Mouse (Mus musculus) small intestine, adult 2 months (tissue): Measurements from ENCODE around the gene Kdm4a. TPM values are rescaled to one million over a fixed set of nuclear protein-coding genes. Genes with fewer than 3 reads are reported as not detected.

Experiments
- H3K27ac ChIP-seq: fragments of 200-500 bp; 2 replicates; pipeline ENCODE4 v1.5.1; 2012; ENCODE audit warnings: low read depth, low read length, control low read depth, inconsistent platforms; ENCODE audit not compliant: insufficient read depth
- H3K27me3 ChIP-seq: fragments of 200-500 bp; 2 replicates; pipeline ENCODE4 v1.6.1; 2012; ENCODE audit warnings: mild to moderate bottlenecking, moderate library complexity, low read length, inconsistent platforms; ENCODE audit not compliant: control insufficient read depth, insufficient read depth
- H3K36me3 ChIP-seq: fragments of 200-500 bp; 2 replicates; pipeline ENCODE4 v1.6.1; 2012; ENCODE audit warnings: mild to moderate bottlenecking, low read length, control low read depth, inconsistent platforms; ENCODE audit not compliant: control insufficient read depth, insufficient read depth
- H3K4me1 ChIP-seq: fragments of 200-500 bp; 2 replicates; pipeline ENCODE4 v1.6.1; 2012; ENCODE audit warnings: low read length, inconsistent platforms, mixed read lengths; ENCODE audit not compliant: control insufficient read depth, insufficient read depth, insufficient read length
- H3K4me3 ChIP-seq: fragments of 200-500 bp; 2 replicates; pipeline ENCODE4 v1.5.1; 2012; ENCODE audit warnings: low read depth, mild to moderate bottlenecking, control low read depth, inconsistent platforms, low read length, moderate library complexity
- CTCF ChIP-seq: fragments of 200-500 bp; IDR thresholded peaks from 2 replicates; pipeline ENCODE4 v1.5.1; 2012; ENCODE audit warnings: low read depth, mild to moderate bottlenecking, control low read depth, inconsistent platforms, low read length, moderate library complexity, mixed read lengths; ENCODE audit not compliant: insufficient replicate concordance, insufficient read length; ENCODE audit errors: extremely low read depth
- POLR2A ChIP-seq: fragments of 200-500 bp; IDR thresholded peaks from 2 replicates; pipeline ENCODE4 v1.6.1; 2012; ENCODE audit warnings: low read depth, mild to moderate bottlenecking, control low read depth, inconsistent platforms, low read length, moderate library complexity
- WGBS: fragments of 180-500 bp; shearing (Covaris S2); methylation state at CpG from one replicate; pipeline ENCODE4 v1.1.7; 2018; 5-methylcytosine and 5-hydroxymethylcytosine counted together
- polyA plus RNA-seq: library from polyadenylated mRNA; depleted of rRNA; stranded (reverse); fragments of >200 nt; gene quantifications from 2 replicates; pipeline ENCODE4 v1.2.3, GENCODE M21; 2012

Kdm4a gene
- polyA plus RNA-seq, 1 experiment = 21.9 TPM

DNA sequence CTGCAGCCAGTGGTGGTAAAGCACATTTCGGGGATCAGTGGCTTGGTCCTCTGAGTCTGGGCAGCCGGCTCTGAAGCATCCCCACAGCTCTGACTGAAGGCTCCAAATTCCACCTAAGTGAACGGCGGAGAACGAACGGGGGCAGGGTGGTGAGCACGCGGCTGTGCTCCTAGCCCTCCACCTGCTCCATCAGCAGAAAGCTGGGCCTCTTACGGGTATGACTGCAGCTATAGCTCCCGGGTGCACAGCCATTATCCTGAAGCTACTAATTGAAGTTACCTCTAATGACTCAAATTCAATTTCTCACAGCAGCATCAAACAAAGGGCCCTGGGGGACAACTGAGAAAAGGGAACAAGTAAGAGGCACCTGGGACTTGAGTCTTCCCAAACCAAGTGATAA is 32.8 kb downstream of the Kdm4a start:
- Histone ChIP-seq H3K27me3 (no peaks in the 10 kb centered on the region), H3K36me3 (peaks cover 86% of the 10 kb centered on the region), H3K4me3 (no peak overlapping the region), H3K27ac (no peak overlapping the region), H3K4me1 (no peaks in the 10 kb centered on the region)
- no peak for TF ChIP-seq CTCF
- 93% methylated on average over 10 of the region's 10 CpGs for WGBS

DNA sequence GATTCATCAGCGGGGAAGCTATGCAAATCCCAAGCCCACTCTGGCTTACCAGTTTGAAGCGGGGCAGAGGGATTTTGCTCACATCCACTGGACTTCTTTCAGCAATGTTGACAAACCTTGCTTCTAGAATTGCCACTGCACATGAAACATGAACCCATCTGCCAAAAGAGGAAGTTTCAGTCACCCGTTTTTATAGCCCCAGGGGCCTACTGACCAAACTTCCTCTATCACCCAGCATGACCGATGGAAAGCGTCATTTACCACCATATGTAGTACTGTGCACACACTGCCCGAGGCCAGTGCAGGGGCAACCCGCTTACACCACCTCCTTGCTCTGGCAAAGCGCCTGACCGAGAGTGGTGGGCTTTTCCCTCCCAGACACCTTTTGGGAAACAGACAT is 35.5 kb downstream of the Kdm4a start:
- H3K4me1 ChIP-seq = no peaks in the 10 kb centered on the region
- 78% methylated on average over 9 of the region's 9 CpGs for WGBS

DNA sequence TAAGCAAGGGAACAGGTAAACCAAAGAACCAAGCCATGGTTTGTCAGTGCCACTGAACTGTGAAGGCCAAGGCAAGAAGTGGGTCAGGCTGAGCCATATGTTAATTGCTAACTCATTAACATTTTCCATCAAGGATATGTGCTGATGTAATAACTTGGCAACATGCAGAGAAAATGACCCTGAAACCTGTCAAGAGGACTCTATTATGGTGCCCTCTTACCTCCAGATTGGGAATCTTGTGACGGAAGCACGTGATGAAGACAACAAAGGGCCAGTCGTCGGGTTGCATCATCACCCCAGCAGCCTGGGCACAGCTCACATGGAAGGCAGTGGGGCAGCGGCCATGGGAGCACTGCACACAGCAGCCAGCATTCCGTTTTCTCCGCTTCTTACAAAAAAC is 36.2 kb downstream of the Kdm4a start:
- WGBS = 93% methylated on average over 7 of the region's 7 CpGs

More for the DNA sequence above, 35.5 kb downstream of the Kdm4a start:
- H3K27ac ChIP-seq = no peak overlapping the region
- no peaks in the 10 kb centered on the region for H3K27me3 ChIP-seq
- peaks cover 86% of the 10 kb centered on the region for H3K36me3 ChIP-seq
- no peak overlapping the region for H3K4me3 ChIP-seq
- TF ChIP-seq POLR2A (no peak), CTCF (no peak)

DNA sequence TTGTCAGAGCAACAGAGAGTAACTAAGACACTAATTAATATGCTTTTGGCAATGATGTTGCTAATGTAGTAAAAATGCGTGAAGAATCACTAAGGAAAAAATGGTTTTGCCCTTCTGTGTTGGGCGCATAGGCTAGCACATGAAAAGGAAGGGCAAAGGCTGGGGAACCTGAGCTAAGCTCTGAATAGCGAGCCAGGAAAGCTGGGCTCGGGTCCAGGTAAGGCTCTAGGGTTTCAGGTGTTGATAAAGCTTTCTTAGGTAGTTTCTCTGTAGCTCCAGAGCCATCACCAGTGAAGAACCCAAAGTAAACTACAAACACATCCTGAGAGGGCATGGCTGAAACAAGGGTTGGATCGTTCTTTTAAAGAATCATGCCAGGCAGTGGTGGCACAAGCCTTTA is 38.3 kb downstream of the Kdm4a start:
- Histone ChIP-seq H3K4me3 (no peak overlapping the region), H3K36me3 (peaks cover 82% of the 10 kb centered on the region), H3K27me3 (no peaks in the 10 kb centered on the region), H3K4me1 (no peaks in the 10 kb centered on the region), H3K27ac (no peak overlapping the region)
- 54% methylated on average over 5 of the region's 5 CpGs for WGBS
- no peak for TF ChIP-seq POLR2A
- no peak for TF ChIP-seq CTCF

More for the DNA sequence above, 36.2 kb downstream of the Kdm4a start:
- Histone ChIP-seq H3K4me3 (no peak overlapping the region), H3K4me1 (no peaks in the 10 kb centered on the region), H3K27me3 (no peaks in the 10 kb centered on the region), H3K27ac (no peak overlapping the region), H3K36me3 (peaks cover 84% of the 10 kb centered on the region)
- no peak for TF ChIP-seq POLR2A

DNA sequence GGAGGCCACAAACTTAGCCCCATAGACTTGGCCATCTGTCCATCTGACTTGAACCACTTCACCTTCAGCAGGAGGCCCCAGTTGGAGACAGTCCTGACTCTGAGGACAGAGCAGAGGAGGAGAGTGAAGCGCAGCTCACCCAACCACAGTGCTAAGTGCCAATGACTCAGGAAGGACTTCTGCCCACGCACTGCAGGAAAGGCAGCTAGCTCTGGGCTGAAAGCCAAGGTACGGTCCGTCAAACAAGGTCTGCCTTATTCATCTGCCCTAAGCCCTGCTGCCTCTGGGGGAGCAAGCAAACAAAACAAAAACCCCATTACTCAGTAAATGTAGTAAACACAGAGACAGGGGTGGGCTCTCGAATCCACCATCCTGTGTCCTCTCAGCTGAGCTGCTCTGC is 41.0 kb downstream of the Kdm4a start:
- no peak overlapping the region for H3K27ac ChIP-seq
- H3K36me3 ChIP-seq = peaks cover 61% of the 10 kb centered on the region
- WGBS = 14% methylated on average over 5 of the region's 5 CpGs
- no peak overlapping the region for H3K4me3 ChIP-seq
- H3K27me3 ChIP-seq = no peaks in the 10 kb centered on the region
- no peaks in the 10 kb centered on the region for H3K4me1 ChIP-seq
- no peak for TF ChIP-seq CTCF
- no peak for TF ChIP-seq POLR2A

DNA sequence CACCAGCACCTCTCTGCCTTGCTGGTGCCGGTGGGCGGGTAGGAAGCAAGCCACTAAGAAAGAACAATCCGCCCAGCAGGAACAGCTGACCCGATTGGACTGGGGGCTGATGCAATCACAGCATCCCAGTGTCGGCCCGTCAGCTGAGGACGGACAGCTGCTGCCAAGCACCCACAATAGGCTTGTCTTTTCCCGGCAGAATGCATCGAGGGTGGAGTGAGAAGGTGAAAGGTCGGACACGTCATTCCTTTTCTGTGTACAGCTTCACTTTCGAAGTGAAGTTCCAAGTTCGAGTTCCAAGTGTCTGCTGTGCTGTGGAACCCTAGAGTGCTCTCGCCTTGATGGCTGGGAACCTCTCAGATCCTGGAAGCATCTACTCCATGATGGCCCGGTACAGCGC is 42.0 kb downstream of the Kdm4a start:
- H3K4me1 ChIP-seq = no peaks in the 10 kb centered on the region; the same call in 1 of the 2 replicates
- H3K27ac ChIP-seq = no peak overlapping the region
- H3K4me3 ChIP-seq = no peak overlapping the region
- TF ChIP-seq POLR2A (no peak), CTCF (no peak)
- peaks cover 50% of the 10 kb centered on the region for H3K36me3 ChIP-seq
- WGBS = 87% methylated on average over 16 of the region's 16 CpGs
- no peaks in the 10 kb centered on the region for H3K27me3 ChIP-seq

DNA sequence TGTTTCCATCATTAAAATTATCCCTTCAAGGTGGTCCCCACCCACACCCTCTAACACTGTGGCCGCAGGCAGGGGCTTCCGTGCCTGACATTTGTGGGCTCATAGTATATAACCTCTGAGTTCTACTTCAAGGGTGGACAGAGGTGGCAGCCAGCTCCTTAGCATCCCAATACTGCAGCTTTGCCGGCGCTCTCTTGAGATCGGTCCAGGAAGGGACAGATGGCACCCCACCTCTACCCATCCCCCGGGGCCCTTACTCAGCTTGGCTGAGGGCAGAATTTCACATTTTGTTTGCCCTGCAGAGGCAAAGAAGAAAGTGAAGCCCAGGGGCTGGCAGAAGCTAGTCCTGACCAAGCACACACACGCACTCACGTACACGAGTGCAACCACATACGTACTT is 42.5 kb downstream of the Kdm4a start:
- Histone ChIP-seq H3K27me3 (no peaks in the 10 kb centered on the region), H3K4me3 (no peak overlapping the region), H3K4me1 (no peaks in the 10 kb centered on the region; the same call in 1 of the 2 replicates), H3K36me3 (peaks cover 45% of the 10 kb centered on the region), H3K27ac (no peak overlapping the region)
- WGBS = 98% methylated on average over 10 of the region's 10 CpGs
- TF ChIP-seq CTCF (no peak), POLR2A (no peak)

DNA sequence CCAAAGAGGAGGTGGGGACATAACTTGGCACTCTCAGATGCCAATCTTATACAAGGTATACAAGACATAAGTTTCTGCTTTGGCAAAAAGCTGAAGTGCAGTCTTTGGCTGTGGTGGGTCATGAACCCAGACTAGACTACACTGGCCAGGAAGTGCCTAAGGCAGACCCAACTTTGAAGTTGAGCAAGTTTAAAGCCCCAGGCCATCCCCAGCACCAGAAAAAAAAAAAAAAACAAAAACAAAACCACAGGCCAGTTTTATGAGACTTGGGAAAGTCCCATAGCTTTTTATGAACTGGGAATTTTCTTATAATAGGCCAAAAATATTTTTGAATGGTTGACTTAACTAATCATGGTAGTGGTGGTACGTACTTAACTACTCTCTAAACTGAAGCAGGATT is 44.4 kb downstream of the Kdm4a start:
- H3K4me1 ChIP-seq = no peaks in the 10 kb centered on the region; the same call in 1 of the 2 replicates
- peak overlapping the region; percentile 86 for H3K4me3 ChIP-seq
- 82% methylated on average over 1 of the region's 1 CpGs for WGBS
- H3K27me3 ChIP-seq = no peaks in the 10 kb centered on the region
- TF ChIP-seq CTCF (no peak), POLR2A (no peak)
- H3K36me3 ChIP-seq = peaks cover 32% of the 10 kb centered on the region
- 0 out of 2 replicates have a peak overlapping the region, but pooled peaks have one; percentile 5 for H3K27ac ChIP-seq
